Mouse (Mus musculus) WW6 (cell line): ENCODE data around the gene Trim34a.
A peak's percentile ranks its signal among the peaks of the same experiment; 100 is the strongest.
"Not testable (repeated sequence)": the region's sequence is repeated elsewhere in the genome, so short reads cannot be mapped to it uniquely, and the experiment has no call there.

Experiments
- DNase-seq: peaks from one replicate; pipeline ENCODE4 v3.0.0-alpha.2; 2013; ENCODE audit warnings: low read depth, low spot score

The Trim34a gene

GRCm38 (mm10) chr7:104244287-104245181 lies at the start of gene Trim34a:
Gene Trim34a, plus strand, starts transcription at chr7:104244457.
- DNase-seq, result peak; percentile 68

- no peak for DNase-seq
These were observed 48.4 kb upstream of the Trim34a start, which contains the start of gene Olfr649 for GRCm38 (mm10) chr7:104195885-104196284. Gene Olfr649, minus strand, starts transcription at chr7:104195985.

- DNase-seq, result peak; percentile 54
These were observed 44.4 kb upstream of the Trim34a start for GRCm38 (mm10) chr7:104199822-104200221.

- no peak for DNase-seq
These were observed 38.1 kb upstream of the Trim34a start for GRCm38 (mm10) chr7:104206197-104206596.

GRCm38 (mm10) chr7:104216011-104216535 lies 28.2 kb upstream of the Trim34a start:
- DNase-seq, result no peak

- DNase-seq, result peak; percentile 49
These were observed 26.4 kb upstream of the Trim34a start for GRCm38 (mm10) chr7:104217881-104218280.

GRCm38 (mm10) chr7:104218701-104219569 lies 25.3 kb upstream of the Trim34a start, which contains the start of gene Trim6:
Gene Trim6, plus strand, starts transcription at chr7:104218793.
- DNase-seq, result peak; percentile 83

- no peak for DNase-seq
These were observed 13.1 kb upstream of the Trim34a start for GRCm38 (mm10) chr7:104231203-104231602.

GRCm38 (mm10) chr7:104240857-104241256 lies 3.4 kb upstream of the Trim34a start:
- DNase-seq, result no peak

GRCm38 (mm10) chr7:104243616-104244015 lies 641 bp upstream of the Trim34a start:
- DNase-seq, result no peak

GRCm38 (mm10) chr7:104260380-104260779 lies 16.1 kb downstream of the Trim34a start:
- DNase-seq, result not testable (repeated sequence)

- not testable (repeated sequence) for DNase-seq
These were observed 21.1 kb downstream of the Trim34a start for GRCm38 (mm10) chr7:104265335-104265734.

- DNase-seq, result not testable (repeated sequence)
These were observed 35.1 kb downstream of the Trim34a start for GRCm38 (mm10) chr7:104279361-104279760.

GRCm38 (mm10) chr7:104287576-104288443 lies 43.6 kb downstream of the Trim34a start, which contains the start of gene Trim5:
Gene Trim5, minus strand, starts transcription at chr7:104288094.
- DNase-seq, result not testable (repeated sequence)

GRCm38 (mm10) chr7:104290641-104291040 lies 46.4 kb downstream of the Trim34a start:
- no peak for DNase-seq

- no peak for DNase-seq
These were observed 47.6 kb downstream of the Trim34a start for GRCm38 (mm10) chr7:104291638-104292400.
